Mouse (Mus musculus) bone marrow macrophage, adult 2 months (primary cell): ENCODE data around the gene Rab11fip3.

Experiments
- CTCF ChIP-seq: IDR thresholded peaks from 2 replicates; pipeline ENCODE4 v1.5.1; 2012; ENCODE audit warnings: low read depth, mild to moderate bottlenecking, low read length, moderate library complexity
- POLR2A ChIP-seq: IDR thresholded peaks from 2 replicates; pipeline ENCODE4 v1.6.1; 2012; ENCODE audit warnings: mild to moderate bottlenecking, low read depth, low read length, borderline replicate concordance

- TF ChIP-seq CTCF (peak; percentile 98), POLR2A (no peak)
Observed at GRCm38 (mm10) chr17:26009540-26009939, 59.8 kb downstream of the Rab11fip3 start.
